In the genomic region with DNA sequence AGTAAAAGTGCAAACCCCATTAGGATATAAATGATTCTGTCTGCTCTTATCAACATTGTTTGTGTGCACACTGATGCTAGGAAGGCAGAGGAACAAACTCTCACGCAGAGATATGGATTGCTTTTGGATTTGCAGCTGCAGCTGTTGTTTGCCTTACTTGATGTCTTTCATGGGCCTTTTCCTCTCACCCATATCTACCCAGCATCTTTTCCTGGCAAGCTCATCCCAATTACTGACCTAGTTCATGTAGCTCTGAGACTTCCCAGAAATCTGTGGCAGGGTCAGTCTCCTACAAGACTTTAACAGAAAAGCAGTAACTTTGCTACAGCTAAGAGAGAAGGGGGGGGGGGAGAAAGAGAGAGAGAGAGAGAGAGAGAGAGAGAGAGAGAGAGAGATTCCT, we compare ENCODE assay signal across 20 mouse cellular contexts.
DNase-seq lines count a peak whose midpoint lies in the region; ATAC-seq and TF ChIP-seq lines count a peak whose summit lies in the region.
"Had no signal": no experiment of that assay in that cellular context is flagged by ENCODE, and none has a peak within 500 bp of the region (broad histone marks: within the 10 kb centered on the region; RNA-seq: fewer than 3 reads in every experiment).

No protein-coding gene starts in this region.

- no peak overlapping the region for H3K9ac ChIP-seq in heart, embryonic 11.5 days (ENCODE audit: low read depth, low read length)
- no peak overlapping the region for H3K9ac ChIP-seq in kidney, embryonic 14.5 days (ENCODE audit: low read depth, low read length)
- no peak overlapping the region for H3K9ac ChIP-seq in lung, embryonic 15.5 days
- no peak overlapping the region for H3K9ac ChIP-seq in lung, postnatal 0 days (replicated peaks; ENCODE audit: low read depth)
- H3K9ac ChIP-seq: embryonic facial prominence, embryonic 12.5 days; forebrain, embryonic 15.5 days; heart, embryonic 15.5 days; hindbrain, embryonic 15.5 days had no signal

- H3K9me3 ChIP-seq in heart, embryonic 11.5 days (replicated peaks; ENCODE audit: control insufficient read depth, low read length) = no peaks in the 10 kb centered on the region
- no peaks in the 10 kb centered on the region for H3K9me3 ChIP-seq in kidney, embryonic 14.5 days (ENCODE audit: control insufficient read depth, low read length)
- H3K9me3 ChIP-seq in lung, embryonic 15.5 days = no peaks in the 10 kb centered on the region
- H3K9me3 ChIP-seq in lung, postnatal 0 days (ENCODE audit: low read length) = no peaks in the 10 kb centered on the region
- H3K9me3 ChIP-seq: embryonic facial prominence, embryonic 12.5 days; forebrain, embryonic 15.5 days; G1E; heart, embryonic 15.5 days; hindbrain, embryonic 15.5 days had no signal

- no peaks in the 10 kb centered on the region for H3K27me3 ChIP-seq in heart, embryonic 11.5 days (ENCODE audit: control insufficient read depth, insufficient read depth, low read length)
- no peaks in the 10 kb centered on the region for H3K27me3 ChIP-seq in kidney, embryonic 14.5 days (ENCODE audit: control insufficient read depth, insufficient read depth, low read length)
- H3K27me3 ChIP-seq in lung, embryonic 15.5 days = no peaks in the 10 kb centered on the region
- no peaks in the 10 kb centered on the region for H3K27me3 ChIP-seq in lung, postnatal 0 days (replicated peaks; ENCODE audit: insufficient read depth, low read length)
- H3K27me3 ChIP-seq: embryonic facial prominence, embryonic 12.5 days; forebrain, embryonic 15.5 days; heart, embryonic 15.5 days; hindbrain, embryonic 15.5 days had no signal

- H3K4me3 ChIP-seq in heart, embryonic 11.5 days (ENCODE audit: low read depth, low read length) = no peak overlapping the region
- H3K4me3 ChIP-seq in kidney, embryonic 14.5 days (ENCODE audit: low read length) = no peak overlapping the region
- H3K4me3 ChIP-seq in lung, embryonic 15.5 days = no peak overlapping the region
- no peak overlapping the region for H3K4me3 ChIP-seq in lung, postnatal 0 days (ENCODE audit: low read depth, low read length)
- H3K4me3 ChIP-seq: embryonic facial prominence, embryonic 12.5 days; forebrain, embryonic 15.5 days; heart, adult 2 months; heart, embryonic 15.5 days; hindbrain, embryonic 15.5 days had no signal

- no peak for TF ChIP-seq CTCF in lung, postnatal 0 days (IDR thresholded peaks at IDR 0.05)

- ATAC-seq in heart, embryonic 11.5 days (replicated peaks; ENCODE audit: insufficient number of reproducible peaks, low FRiP score, low TSS enrichment) = no peak
- ATAC-seq in kidney, embryonic 14.5 days (ENCODE audit: low FRiP score, low TSS enrichment) = no peak
- ATAC-seq in lung, embryonic 15.5 days (ENCODE audit: borderline replicate concordance, extremely low read depth, low FRiP score, low TSS enrichment) = peak; percentile 8; the same call in 1 of the 2 replicates
- no peak for ATAC-seq in lung, postnatal 0 days
- ATAC-seq: CD4-positive, CD25-positive, alpha-beta regulatory T cell, adult 4 months; forebrain, embryonic 15.5 days had no signal

- no peaks in the 10 kb centered on the region for H3K4me1 ChIP-seq in heart, embryonic 11.5 days (ENCODE audit: control insufficient read depth, insufficient read depth, low read length)
- no peaks in the 10 kb centered on the region for H3K4me1 ChIP-seq in kidney, embryonic 14.5 days (ENCODE audit: control insufficient read depth, insufficient read depth, low read length)
- H3K4me1 ChIP-seq in lung, embryonic 15.5 days = 0 out of 2 replicates have a peak, but pooled peaks cover 5% of the 10 kb centered on the region
- H3K4me1 ChIP-seq in lung, postnatal 0 days (ENCODE audit: insufficient read depth, low read depth, low read length) = no peaks in the 10 kb centered on the region
- H3K4me1 ChIP-seq: embryonic facial prominence, embryonic 12.5 days; forebrain, embryonic 15.5 days; heart, embryonic 15.5 days; hindbrain, embryonic 15.5 days had no signal

- no peak overlapping the region for H3K4me2 ChIP-seq in heart, embryonic 11.5 days
- H3K4me2 ChIP-seq in kidney, embryonic 14.5 days (replicated peaks; ENCODE audit: low read depth, low read length) = no peak overlapping the region
- no peak overlapping the region for H3K4me2 ChIP-seq in lung, embryonic 15.5 days
- H3K4me2 ChIP-seq in lung, postnatal 0 days (replicated peaks; ENCODE audit: low read depth, low read length) = no peak overlapping the region
- H3K4me2 ChIP-seq: embryonic facial prominence, embryonic 12.5 days; forebrain, embryonic 15.5 days; heart, embryonic 15.5 days; hindbrain, embryonic 15.5 days had no signal

- H3K27ac ChIP-seq in heart, embryonic 11.5 days (ENCODE audit: low read depth, low read length) = no peak overlapping the region
- H3K27ac ChIP-seq in kidney, embryonic 14.5 days (ENCODE audit: low read depth, low read length) = no peak overlapping the region
- no peak overlapping the region for H3K27ac ChIP-seq in lung, embryonic 15.5 days
- H3K27ac ChIP-seq in lung, postnatal 0 days (ENCODE audit: low read length) = no peak overlapping the region
- H3K27ac ChIP-seq: embryonic facial prominence, embryonic 12.5 days; forebrain, embryonic 15.5 days; heart, adult 2 months; heart, embryonic 15.5 days; hindbrain, embryonic 15.5 days had no signal

- H3K36me3 ChIP-seq in heart, embryonic 11.5 days (ENCODE audit: control insufficient read depth, insufficient read depth, low read length) = no peaks in the 10 kb centered on the region
- H3K36me3 ChIP-seq in kidney, embryonic 14.5 days (ENCODE audit: control insufficient read depth, insufficient read depth, low read length) = no peaks in the 10 kb centered on the region
- H3K36me3 ChIP-seq in lung, embryonic 15.5 days = no peaks in the 10 kb centered on the region
- H3K36me3 ChIP-seq in lung, postnatal 0 days (ENCODE audit: insufficient read depth, low read length) = no peaks in the 10 kb centered on the region
- H3K36me3 ChIP-seq: embryonic facial prominence, embryonic 12.5 days; forebrain, embryonic 15.5 days; G1E; heart, embryonic 15.5 days; hindbrain, embryonic 15.5 days had no signal

- no peak for TF ChIP-seq EP300 in lung, postnatal 0 days (IDR thresholded peaks at IDR 0.05)

- WGBS in heart, embryonic 11.5 days (ENCODE audit: insufficient replicate concordance) = 48% methylated on average over 1 of the region's 1 CpGs
- 76% methylated on average over 1 of the region's 1 CpGs for WGBS in kidney, embryonic 14.5 days
- 13% methylated on average over 1 of the region's 1 CpGs for WGBS in lung, embryonic 15.5 days
- 41% methylated on average over 1 of the region's 1 CpGs for WGBS in lung, postnatal 0 days

- DNase-seq in heart, adult 11 months = peak; percentile 93
- DNase-seq in kidney, adult 18-20 months = peak; percentile 9
- DNase-seq in lung, postnatal 0 days (ENCODE audit: low spot score) = no peak
- DNase-seq in cerebellum, adult 9-11 months = no peak
- DNase-seq: adrenal gland, postnatal 10 days; B cell, adult 2 months; cerebellum, adult 11 months; cerebellum, adult 8-10 months; cerebellum, postnatal 25 days; gastrocnemius, postnatal 36 days had no signal

Comparison
In these comparisons a context has a peak if more than half of its experiments do, and no peak if none do; other contexts are left out.
1. DNase-seq: peak in heart, adult 11 months (single experiment) and kidney, adult 18-20 months (single experiment); none in lung, postnatal 0 days (single experiment) and cerebellum, adult 9-11 months (single experiment).